Mouse (Mus musculus): ENCODE data around the gene 3110009E18Rik.

DNA sequence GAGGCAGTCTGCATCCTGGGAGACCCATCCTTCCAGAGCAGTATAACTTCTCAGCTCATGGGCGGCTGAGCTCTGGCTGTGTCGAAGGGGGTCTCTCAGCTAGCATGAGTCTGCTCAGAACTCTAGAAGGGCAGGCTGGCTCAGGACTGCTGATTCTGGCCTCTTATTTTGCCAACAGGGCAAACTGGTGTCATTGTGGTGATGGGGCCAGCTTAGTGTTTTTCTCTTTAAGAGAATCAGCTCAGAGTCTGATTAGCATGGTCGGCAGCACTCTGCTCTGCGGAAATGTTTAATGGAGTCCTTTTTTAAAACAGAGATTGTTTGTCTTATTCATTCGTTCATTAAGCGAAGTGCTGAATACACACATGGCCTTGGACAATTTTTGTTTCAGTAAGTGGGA, 68.2 kb downstream of the 3110009E18Rik start:
- TF ChIP-seq CTCF (IDR thresholded peaks at IDR 0.05; ENCODE audit: low read depth, low read length) (no peak), POLR2A (IDR thresholded peaks at IDR 0.05; ENCODE audit: borderline replicate concordance, low read depth, low read length) (no peak)

Measured in bone marrow macrophage, adult 2 months (primary cell).